Mouse (Mus musculus) bone marrow, adult 2 months (tissue): ENCODE data around the gene Prkcg. TPM values are rescaled to one million over a fixed set of nuclear protein-coding genes. Genes with fewer than 3 reads are reported as not detected.

Source experiments
- H3K27ac ChIP-seq: fragments of 200-500 bp; 2 replicates; pipeline ENCODE4 v1.5.1; 2012; ENCODE audit warnings: low read depth, mild to moderate bottlenecking, control low read depth, inconsistent platforms, low read length; ENCODE audit not compliant: control insufficient read depth, poor library complexity, insufficient read depth
- H3K4me1 ChIP-seq: fragments of 200-500 bp; 2 replicates; pipeline ENCODE4 v1.6.1; 2011; ENCODE audit warnings: low read length; ENCODE audit not compliant: control insufficient read depth, insufficient read depth
- H3K4me3 ChIP-seq: fragments of 200-500 bp; replicated peaks from 2 replicates; pipeline ENCODE3; 2011; ENCODE audit warnings: mild to moderate bottlenecking, low read depth, low read length, control low read depth; ENCODE audit not compliant: control insufficient read depth
- CTCF ChIP-seq: fragments of 200-500 bp; IDR thresholded peaks from 2 replicates; pipeline ENCODE4 v1.5.1; 2011; ENCODE audit warnings: low read length, control low read depth; ENCODE audit not compliant: control insufficient read depth, insufficient read depth
- POLR2A ChIP-seq: fragments of 200-500 bp; IDR thresholded peaks from 2 replicates; pipeline ENCODE4 v1.6.1; 2011; ENCODE audit warnings: low read depth, mild to moderate bottlenecking, control low read depth, low read length, borderline replicate concordance; ENCODE audit not compliant: control insufficient read depth
- WGBS: fragments of 180-500 bp; shearing (Covaris S2); methylation state at CpG from one replicate; pipeline ENCODE4 v1.1.7; 2018; 5-methylcytosine and 5-hydroxymethylcytosine counted together
- polyA plus RNA-seq: library from polyadenylated mRNA; stranded (reverse); fragments of >200 nt; gene quantifications from 2 replicates; pipeline ENCODE4 v1.2.4, GENCODE M21; 2011; ENCODE audit warnings: low replicate concordance; ENCODE audit not compliant: missing spikeins, insufficient read depth, insufficient read length

Gene Prkcg
- 1.1 and 3.2 TPM in 2 replicates for polyA plus RNA-seq

DNA sequence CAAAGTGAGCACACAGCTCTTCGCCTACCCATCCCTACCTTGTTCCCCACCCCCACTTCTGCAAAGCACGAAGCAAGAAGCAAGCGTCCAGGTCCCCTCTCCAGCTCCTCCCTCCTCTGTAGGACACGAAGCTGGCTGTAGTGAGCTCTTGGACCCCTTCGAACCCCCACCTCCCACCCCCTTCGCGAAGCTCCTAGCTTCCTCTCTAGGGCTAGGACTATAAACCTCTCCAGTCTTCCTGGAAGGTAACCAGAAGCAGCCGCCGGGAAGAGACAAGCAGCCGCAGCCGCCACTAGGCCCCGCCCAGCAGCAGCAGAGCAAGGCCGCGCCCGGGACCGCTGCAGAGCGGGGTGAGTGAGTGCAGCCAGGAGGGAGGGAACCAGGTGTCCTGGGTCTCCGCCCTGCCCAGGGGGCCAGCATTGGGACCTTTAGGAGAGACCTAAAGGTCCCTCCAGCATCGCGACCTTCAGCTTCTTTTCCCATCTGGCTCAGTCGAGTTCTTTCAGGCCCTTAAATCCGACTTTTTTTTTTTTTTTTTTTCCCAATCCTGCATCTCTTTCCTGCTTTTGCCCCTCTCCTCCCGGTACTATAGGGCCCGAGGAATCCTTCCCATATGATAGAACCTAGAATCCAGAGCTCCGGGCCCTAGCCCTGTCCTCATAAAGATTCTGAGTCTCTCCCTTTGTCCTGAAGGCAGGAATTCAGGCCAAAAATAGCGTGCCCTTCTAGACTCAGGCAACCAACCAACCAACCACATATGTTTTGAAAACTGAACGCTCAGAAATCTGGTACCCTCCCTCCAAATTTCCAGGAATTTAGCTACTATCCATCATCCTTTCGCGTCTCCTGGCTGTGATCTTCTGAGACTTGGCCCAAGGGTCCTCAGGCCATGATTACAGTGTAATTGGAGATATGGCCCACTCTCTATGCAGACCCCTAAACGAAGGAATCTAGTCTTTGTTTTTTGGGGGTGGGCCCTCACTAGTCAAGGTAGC is at the start of gene Prkcg, which contains the start of gene Myadm:
Prkcg (plus strand) TSS at position 204 of the 995 bp plus-strand sequence.
Myadm (plus strand) TSS at position 105 of the 995 bp plus-strand sequence.
- peak within 1 kb of the TSS; percentile 73 for H3K27ac ChIP-seq
- WGBS: 6% methylated on average over 30 of the region's 30 CpGs
- peaks cover 3% of the 10 kb centered on the region; the same call in 1 of the 2 replicates for H3K4me1 ChIP-seq
- TF ChIP-seq POLR2A (peak; percentile 37; the same call in 1 of the 2 replicates), CTCF (no peak)
- peak within 1 kb of the TSS; percentile 58 for H3K4me3 ChIP-seq

DNA sequence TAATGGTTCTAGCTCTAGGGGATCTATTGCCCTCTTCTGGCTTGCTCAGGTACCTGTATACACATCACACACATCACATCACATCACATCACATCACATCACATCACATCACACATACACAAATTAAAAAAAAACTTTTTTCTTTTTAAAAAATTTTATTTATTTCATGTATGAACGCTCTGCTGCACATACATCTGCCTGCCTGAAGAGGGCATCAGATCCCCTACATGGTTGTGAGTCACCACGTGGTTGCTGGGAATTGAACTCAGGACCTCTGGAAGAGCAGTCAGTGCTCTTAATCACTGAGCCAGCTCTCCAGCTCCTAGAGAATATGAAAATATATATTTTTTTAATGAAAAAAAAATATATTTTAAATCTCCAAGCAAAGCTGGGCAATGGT is 49.8 kb upstream of the Prkcg start:
- Histone ChIP-seq H3K27ac (no peak overlapping the region), H3K4me1 (no peaks in the 10 kb centered on the region), H3K4me3 (no peak overlapping the region)
- 76% methylated on average over 2 of the region's 2 CpGs for WGBS
- 0 out of 2 replicates have a peak, but pooled peaks have one; percentile 1 for TF ChIP-seq CTCF
- TF ChIP-seq POLR2A: no peak

DNA sequence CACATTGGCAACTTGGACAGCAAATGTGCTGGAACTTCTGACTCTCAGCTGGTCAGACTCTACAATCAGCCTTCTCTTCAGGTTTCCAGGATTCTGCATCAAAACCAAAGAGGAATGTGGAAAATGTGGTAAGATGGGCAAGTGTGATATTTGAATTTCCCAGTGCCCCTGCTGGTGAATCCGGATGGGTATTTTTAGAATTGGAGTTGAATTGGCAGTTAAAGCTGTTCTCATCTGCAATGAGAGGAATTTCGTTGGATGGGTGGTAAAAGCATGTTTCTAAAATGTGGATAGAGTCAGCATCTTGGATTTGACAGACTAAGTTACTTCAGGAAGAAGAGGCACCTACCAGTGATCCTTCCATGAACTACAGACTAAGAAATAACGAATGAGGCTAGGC is 28.3 kb upstream of the Prkcg start:
- H3K27ac ChIP-seq: no peak overlapping the region
- TF ChIP-seq CTCF (no peak), POLR2A (no peak)
- H3K4me1 ChIP-seq: no peaks in the 10 kb centered on the region
- 59% methylated on average over 3 of the region's 3 CpGs for WGBS
- H3K4me3 ChIP-seq: no peak overlapping the region

DNA sequence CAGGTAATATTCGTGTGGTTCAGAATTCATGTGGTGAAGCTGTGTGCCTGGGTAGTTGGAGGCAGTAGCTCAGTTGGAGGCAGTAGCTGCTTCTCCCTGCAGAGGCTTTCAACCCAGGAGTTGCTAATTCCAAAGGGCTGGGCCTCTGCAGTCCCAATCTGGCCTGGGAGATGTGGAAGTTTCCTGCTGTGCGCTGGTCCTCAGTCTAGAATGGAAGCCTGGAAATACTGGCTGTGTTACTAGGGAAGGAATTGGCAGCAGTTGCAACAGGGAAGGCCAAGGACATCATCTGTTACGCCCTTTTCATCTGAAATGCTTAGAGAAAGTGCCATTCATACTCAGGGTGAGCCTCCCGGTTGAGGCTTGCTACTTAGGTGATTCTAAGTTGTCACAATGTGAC is 27.5 kb upstream of the Prkcg start:
- Histone ChIP-seq H3K4me3 (no peak overlapping the region), H3K4me1 (no peaks in the 10 kb centered on the region), H3K27ac (no peak overlapping the region)
- 62% methylated on average over 4 of the region's 4 CpGs for WGBS
- no peak for TF ChIP-seq POLR2A
- no peak for TF ChIP-seq CTCF

DNA sequence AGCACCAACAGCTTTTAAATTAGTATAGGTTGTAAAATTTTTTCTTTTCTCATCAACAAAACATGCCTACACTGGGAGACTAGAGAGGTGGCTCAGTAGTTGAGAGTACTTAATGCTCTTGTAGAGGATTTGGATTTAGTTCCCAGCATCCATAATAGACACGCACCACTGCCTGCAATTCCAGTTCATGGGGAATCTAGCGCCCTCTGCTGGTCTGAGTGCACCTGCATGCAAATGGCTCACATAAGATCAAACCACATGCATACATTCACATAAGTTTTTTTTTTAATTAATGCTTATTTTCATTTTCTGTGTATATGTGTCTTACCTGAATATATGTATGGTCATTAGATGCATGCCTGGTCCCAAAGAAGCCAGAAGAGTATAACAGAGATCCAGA is 26.2 kb upstream of the Prkcg start:
- 22% methylated on average over 2 of the region's 2 CpGs for whole genome bisulfite sequencing
- no peak overlapping the region for H3K4me3 ChIP-seq
- TF ChIP-seq POLR2A (no peak), CTCF (peak; percentile 71)

DNA sequence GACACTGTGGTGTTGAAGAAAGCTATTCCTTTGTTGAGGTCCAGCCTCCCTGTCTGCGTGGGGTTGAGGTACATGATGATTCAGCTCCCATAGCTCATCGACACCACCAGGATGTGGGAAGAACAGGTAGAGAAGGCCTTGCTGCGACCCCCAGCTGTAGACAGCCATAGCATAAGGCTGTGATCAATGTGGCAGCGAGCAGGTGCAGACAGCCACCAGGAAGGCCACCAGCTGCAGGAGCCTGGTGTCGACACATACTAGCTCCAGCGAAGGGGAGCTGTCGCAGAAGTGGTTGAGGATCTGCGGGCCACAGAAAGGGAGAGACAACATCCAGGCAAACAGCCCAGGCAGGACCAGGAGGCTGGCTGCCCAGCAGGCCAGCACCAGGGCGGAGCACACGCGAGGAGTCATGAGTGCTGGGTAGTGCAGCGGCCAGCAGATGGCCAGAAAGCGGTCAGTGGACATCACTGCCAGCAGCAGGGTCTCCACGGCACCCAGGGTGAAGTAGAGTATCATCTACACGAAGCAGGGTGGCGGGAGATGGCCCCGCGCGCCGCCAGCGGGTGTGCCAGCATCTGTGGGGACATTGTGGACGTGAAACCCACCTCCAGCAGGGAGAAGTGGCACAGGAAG is 24.5 kb upstream of the Prkcg start:
- H3K4me3 ChIP-seq: no peak overlapping the region
- WGBS: 47% methylated on average over 22 of the region's 22 CpGs

More for the DNA sequence above, 26.2 kb upstream of the Prkcg start:
- Histone ChIP-seq H3K4me1 (no peaks in the 10 kb centered on the region), H3K27ac (no peak overlapping the region)

DNA sequence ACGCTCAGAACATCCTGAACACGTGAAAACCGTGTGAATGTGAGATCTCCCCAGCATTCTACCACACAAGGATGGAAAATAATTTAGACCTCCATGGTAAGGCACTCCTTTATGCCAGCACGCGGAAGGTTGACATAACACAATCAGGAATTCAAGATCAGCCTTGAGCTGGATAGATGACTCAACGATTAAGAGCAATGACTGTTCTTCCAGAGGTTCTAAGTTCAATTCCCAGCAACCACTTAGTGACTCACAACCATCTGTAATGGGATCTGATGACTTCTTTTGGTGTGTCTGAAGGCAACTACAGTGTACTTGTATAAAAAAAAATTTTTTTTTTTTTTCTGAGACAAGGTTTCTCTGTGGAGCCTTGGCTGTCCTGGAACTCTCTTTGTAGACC is 23.7 kb upstream of the Prkcg start:
- WGBS: 60% methylated on average over 6 of the region's 6 CpGs
- no peak overlapping the region for H3K27ac ChIP-seq
- H3K4me1 ChIP-seq: no peaks in the 10 kb centered on the region
- TF ChIP-seq POLR2A: no peak
- no peak for TF ChIP-seq CTCF
- H3K4me3 ChIP-seq: no peak overlapping the region

More for the DNA sequence above, 24.5 kb upstream of the Prkcg start:
- Histone ChIP-seq H3K4me1 (no peaks in the 10 kb centered on the region), H3K27ac (no peak overlapping the region)
- TF ChIP-seq POLR2A (peak; percentile 21; the same call in 1 of the 2 replicates), CTCF (no peak)

DNA sequence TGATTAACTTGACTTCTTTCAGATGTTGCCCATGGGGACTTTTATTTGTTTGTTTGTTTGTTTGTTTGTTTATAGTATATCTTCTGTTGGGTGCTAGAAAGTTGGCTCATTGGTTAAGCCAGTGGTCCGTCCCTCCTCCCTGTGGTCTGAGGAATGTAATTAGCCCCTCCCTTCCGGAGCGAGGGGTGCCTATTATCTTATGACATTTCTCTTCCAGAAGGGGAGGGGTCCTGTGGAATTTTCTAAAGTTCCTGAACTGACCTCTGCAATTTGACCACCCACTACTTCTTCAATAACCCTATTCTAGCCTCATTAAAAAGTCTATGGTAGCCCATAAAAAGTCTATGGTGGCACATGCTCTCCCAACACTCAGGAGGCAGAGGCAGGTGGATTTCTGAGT is 21.7 kb upstream of the Prkcg start:
- Histone ChIP-seq H3K27ac (no peak overlapping the region), H3K4me3 (no peak overlapping the region), H3K4me1 (no peaks in the 10 kb centered on the region; the same call in 1 of the 2 replicates)
- TF ChIP-seq CTCF (no peak), POLR2A (no peak)
- 63% methylated on average over 3 of the region's 3 CpGs for WGBS
